Mouse (Mus musculus) G1E (cell line): ENCODE results near the gene Olfr287.

Experiments
- CTCF ChIP-seq: IDR thresholded peaks from 2 replicates; pipeline ENCODE4 v1.5.1; 2012; ENCODE audit warnings: low read depth, low read length, inconsistent platforms, mixed read lengths
- GATA1 ChIP-seq: IDR thresholded peaks from 2 replicates; pipeline ENCODE4 v1.6.1; 2012; ENCODE audit warnings: borderline replicate concordance, low read length, inconsistent platforms, mixed read lengths
- GATA2 ChIP-seq: IDR thresholded peaks from 2 replicates; pipeline ENCODE4 v1.6.1; 2012; ENCODE audit warnings: low read depth, low read length, inconsistent platforms, borderline replicate concordance
- POLR2AphosphoS5 ChIP-seq: IDR thresholded peaks from 2 replicates; pipeline ENCODE4 v1.6.1; 2012; ENCODE audit warnings: low read depth, low read length, inconsistent platforms; ENCODE audit not compliant: insufficient replicate concordance
- TAL1 ChIP-seq: conservative IDR thresholded peaks from 2 replicates; pipeline ENCODE4 v1.6.1; 2012; ENCODE audit warnings: low read depth, low read length, inconsistent platforms, mixed read lengths

DNA sequence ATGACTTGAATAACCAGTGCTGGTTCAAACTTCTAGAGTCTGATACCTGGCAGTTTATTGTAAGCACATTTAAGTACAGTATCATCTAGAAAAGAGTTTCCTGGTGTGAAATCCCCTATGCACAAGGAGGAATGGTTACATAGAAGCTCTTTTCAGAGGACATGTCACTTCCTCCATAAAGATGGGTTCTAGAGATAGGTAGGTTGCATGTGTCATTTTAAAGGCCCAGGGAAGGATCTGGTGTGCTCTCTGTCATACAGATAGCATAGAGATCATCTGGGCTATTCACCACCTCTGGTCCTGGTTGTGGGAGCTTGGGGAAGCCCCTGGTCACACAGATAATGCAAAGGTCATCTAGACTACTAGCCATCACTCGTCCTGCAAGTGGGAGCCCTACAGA, 63.6 kb downstream of the Olfr287 start:
- TF ChIP-seq GATA1 (no peak), POLR2AphosphoS5 (no peak), CTCF (no peak), TAL1 (no peak), GATA2 (no peak)
